Mouse (Mus musculus) erythroblast, embryonic 14.5 days (primary cell): ENCODE results near the gene Prdx5.

Experiments used
- GATA1 ChIP-seq: IDR thresholded peaks from 2 replicates; pipeline ENCODE4 v1.6.1; 2012; ENCODE audit warnings: low read length, inconsistent platforms, mixed read lengths
- TAL1 ChIP-seq: IDR thresholded peaks from 3 replicates; pipeline ENCODE4 v1.6.1; 2012; ENCODE audit warnings: low read length, inconsistent platforms, mixed read lengths

DNA sequence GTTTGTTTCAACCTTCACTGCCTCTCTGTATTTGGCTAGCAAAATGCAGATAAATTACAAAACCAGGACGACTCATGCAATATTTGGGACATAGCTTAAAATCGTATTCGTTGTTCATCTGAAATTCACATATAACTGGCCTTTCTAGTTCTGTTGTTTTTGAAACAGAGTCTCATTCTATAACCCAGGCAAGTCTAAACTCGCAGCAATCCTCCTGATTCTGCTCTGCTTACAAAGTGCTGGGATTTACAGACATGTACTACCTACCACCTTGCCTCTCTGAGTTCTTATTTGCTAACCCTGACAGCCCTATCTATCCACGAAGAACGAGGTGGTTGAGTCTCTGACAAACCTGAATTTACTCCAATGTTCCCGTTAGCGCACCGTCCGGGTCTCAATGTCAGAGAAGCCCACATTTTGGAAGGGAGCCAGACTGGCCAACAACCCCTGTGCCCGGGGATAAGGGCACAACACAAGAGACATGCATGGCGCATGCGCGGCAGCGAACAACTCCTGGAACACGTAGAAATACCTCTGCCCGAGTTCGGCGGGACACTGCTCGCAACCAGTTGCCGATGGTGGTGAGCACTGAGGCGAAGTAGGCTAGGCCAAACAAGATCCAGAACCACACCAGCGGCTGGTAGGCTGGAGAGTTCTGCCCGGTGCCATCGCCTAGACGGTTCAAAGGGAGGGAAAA lies 16.8 kb upstream of the Prdx5 start:
- TF ChIP-seq GATA1: no peak
- TF ChIP-seq TAL1: no peak
